Mouse (Mus musculus) layer of hippocampus, adult 11-12 months (tissue): ENCODE data around the gene 4930432K21Rik.
A peak's percentile ranks its signal among the peaks of the same experiment; 100 is the strongest.

ENCODE experiments used
- DNase-seq: peaks from one replicate; pipeline ENCODE4 v3.0.0; 2022; ENCODE audit warnings: low spot score

Gene 4930432K21Rik

DNA sequence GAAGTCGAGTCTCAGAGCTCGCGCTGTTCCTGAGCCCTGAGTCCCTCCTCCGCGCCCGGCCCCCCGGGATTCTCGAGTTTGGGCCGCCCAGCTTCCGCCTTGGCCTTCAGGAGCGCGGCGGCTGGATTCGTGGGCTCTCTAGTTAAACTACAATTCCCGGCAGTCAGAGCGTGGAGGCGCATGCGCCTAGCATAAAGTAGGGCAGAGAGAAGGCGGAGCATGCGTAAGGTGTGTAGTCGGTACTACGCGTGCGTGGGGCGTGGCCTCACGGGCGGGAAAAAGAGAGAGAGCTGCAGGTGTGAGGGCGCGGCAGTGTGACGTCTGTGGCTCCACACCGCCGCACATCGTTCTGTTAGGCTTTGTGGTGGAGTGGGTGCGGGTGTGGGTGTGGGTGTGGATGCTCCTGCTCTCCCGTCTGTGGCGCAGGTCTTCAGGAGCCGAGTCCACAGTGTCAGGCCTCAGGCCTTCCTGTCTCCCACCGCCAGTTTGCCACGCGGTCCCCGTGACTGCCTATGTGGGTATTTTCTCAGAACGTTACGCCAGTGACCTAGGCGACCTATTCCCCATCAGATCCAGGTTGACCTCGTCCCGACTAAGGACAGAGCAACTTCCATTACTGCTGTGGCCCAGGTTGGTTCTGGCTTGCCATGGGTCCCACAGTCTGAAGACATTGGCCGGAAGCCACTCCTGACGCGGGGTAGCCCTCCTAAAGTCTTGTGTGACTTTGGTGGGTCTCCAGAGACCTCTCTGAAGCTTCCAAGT, at the start of gene 4930432K21Rik, which contains the start of gene Cc2d1a:
Gene 4930432K21Rik (plus strand): TSS at position 257 of the 762 bp plus-strand sequence.
Gene Cc2d1a (minus strand): TSS at position 168 of the 762 bp plus-strand sequence.
- peak; percentile 94 for DNase-seq

DNA sequence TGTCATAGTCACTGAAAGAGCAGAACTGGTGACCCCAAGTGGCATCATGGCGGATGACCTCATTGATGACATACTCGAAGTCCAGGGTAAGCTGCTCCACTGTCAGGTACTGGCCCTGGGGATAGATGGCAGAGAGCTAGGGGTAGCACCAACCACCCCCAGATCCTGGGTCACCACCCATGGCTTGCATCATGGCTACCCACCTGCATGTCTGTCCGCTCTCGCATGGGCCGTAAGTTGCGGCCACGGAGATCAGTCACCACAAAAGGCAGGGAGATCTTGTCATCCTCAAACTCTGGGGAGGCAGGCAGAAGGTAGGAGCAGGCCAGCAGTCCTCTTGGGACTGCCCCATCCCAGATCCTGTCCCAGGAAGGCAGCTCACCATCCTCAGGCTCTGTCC, 49.4 kb upstream of the 4930432K21Rik start:
- DNase-seq = no peak

DNA sequence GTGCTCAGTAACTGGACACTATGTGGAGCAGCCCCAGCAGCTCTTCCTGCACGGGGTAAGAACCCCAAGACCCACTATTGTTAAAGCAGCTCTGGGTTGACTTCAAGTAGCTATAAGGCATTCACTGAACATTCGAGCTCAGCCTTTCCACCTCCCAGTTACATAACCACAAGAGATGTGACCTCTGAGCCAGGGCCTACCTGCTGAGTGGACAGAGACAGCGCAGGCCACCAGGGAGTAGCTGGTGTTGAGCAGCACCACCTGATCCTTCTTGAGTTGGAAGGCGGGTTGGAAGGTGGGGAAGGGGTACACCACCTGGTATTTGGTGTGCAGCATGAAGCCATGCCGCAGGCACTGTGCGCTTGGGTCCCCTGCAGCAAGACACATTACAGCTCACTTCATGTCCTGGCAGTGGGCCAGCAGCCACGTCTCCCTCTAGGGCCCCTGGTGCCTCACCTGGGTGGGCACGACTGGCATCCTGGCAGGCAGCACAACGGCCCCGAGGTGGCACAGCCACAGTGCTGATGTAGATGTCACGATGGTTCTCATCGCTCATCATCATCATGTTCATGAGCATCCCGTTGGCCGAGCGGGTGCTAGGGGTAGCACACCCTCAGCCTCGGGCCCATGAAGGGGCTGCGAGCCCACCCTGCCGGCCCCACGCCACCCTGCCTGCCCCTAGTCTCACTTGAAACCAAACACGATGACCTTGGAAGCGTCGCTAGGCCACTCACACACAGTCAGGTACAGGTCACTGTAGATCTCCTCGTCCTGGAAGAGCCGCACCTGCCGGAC, 46.2 kb upstream of the 4930432K21Rik start:
- DNase-seq = no peak

DNA sequence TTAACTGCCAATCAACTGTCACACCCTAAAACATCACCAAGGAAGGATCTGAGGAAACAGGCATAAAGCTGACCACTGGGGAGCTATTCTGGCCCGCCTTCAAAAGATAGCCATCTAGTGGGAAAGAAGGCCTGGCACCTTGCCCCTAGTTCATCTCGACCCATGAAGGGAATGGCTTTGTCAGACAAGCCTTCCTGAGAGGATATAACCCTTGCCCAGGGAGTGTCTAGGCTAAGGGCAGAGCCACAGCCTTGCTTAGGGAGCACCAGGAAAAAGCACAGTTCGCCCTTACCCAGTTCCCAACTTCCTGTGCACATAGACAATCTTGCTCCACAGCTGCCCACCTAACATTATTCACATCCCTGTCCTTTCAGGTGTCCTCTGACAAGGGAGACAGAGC, 44.2 kb upstream of the 4930432K21Rik start:
- no peak for DNase-seq

DNA sequence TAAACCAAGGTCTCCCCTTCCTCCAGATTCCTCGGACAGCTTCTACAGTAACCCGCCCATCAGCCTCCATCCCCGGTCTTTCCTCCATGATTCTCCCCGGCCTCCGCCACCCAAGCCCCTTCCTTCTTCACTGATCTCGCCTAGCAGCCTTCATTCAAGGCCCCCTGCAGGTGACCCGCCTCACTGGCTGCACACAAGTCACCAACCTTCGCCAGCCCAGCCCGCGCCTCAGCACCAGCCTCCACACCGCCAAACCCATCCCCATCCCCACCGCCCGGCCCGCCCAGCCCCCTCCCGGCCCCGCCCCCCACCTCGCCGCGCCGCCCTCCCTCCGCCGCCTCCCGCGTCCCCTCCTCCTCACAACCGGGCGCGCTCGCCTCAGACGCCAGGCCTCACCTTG, 43.6 kb upstream of the 4930432K21Rik start:
- peak; percentile 60 for DNase-seq

DNA sequence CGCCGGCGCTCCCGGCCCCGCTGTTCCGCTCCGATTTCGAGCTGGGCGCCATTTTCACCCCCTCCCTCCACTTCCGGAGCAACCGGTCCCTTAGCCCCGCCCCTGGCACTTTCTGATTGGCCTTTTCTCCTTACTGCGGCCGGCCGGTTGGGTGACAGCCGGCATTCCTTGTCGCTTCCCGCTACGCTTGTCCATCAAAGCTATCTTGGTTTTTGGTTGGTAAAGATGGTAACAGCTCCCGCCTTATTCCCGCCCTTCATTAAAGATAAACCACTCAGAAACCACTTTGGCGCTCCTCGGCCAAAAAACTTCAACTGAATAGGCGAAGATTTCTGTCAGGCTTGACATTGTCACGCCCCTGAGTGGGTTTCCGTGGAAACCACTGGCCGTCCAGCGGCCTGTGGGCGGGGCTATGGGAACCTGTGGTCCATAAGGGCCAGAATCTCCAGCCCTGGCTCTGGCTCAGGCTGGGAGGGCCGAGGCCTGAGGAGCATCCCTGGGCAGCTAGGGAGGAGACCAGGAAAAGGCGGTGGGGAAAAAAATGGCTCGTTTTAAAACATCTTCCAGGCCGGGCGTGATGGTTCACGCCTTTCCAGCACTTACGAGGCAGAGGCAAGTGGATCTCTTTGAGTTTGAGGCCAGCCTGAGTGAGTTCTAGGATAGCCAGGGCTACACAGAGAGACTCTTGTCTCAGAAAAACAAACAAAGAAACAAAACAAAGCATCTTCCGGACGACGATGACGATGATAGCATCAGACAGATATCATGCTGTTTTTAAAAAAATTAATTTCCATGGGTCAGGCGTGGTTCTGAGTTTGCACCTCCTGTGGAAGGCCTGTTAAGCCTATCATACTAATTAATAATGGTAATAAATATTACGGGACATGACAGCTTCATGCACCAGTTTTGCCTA, 42.9 kb upstream of the 4930432K21Rik start, which contains the start of gene Dcaf15:
Gene Dcaf15 (minus strand): TSS at position 72 of the 913 bp plus-strand sequence.
- DNase-seq = peak; percentile 98

DNA sequence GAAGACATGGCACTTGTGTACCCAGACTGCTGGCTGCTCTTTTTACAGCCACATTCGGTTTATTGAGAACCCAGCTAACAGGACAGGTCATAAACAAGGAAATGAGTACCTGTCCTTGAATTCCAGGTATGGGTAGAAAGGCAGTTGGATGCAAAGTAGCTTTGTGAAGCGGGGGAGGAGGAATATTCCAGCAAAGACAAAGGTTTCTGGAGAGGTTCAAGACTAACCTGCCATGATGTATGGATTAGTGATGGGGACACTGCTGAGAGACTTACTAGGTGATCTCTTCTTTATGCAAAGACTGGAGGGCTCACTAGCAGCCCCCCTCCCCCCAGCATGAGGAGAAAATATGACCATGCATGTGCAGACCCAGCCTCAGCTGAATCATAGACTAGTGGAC, 42.1 kb upstream of the 4930432K21Rik start:
- DNase-seq = no peak

DNA sequence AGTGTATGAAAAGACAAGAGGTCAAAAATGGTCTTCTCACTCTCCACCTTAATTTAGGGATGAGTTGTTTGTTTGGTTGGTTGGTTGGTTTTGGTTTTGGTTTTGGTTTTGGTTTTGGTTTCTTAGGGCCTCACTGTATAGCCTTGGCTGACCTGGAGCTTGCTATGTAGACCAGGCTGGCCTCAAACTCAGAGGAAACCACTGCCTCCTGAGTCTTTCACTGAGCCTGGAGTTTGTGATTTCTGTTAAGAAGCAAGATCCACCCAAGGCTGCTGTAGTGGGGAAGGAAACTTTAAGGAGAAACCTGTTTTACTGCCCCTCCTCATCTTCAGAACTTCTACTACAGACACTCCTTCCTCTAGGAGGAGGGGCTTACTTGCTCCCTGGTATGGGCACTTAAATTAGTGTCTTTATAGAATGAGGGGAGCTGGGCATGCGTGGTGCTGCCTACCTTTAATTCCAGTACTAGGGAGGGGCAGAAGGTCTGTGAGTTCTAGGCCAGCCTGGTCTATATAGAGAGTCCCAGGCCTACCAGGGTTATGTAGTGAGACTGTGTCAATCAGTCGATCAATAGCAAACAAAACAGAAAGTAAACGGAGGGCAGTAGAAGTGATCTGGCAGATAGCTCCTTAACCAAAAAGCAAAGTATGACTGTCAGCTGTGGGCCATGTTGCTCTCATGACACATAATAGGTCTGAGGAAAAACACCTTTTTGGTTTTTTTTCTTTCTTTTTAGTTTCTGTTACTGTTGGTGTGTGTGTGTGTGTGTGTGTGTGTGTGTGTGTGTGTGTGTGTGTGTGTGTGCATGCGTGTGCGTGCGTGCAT, 41.4 kb upstream of the 4930432K21Rik start:
- no peak for DNase-seq

DNA sequence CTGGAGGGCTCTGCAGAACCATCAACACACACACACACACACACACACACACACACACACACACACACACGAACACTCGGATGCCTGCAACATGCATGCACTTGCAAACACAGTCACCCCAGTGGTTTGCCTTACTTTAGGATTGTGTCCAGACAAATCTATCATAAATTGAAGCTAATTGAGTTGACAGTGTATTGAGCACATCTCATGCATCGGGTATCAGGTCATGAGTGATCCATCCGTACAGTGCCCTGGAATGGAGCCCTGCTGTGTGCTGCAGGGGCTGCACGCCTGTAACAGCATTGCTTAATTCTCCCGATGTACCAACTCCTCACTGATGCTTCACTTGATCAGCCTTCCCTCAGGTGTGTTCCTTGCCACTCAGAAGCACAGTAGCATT, 32.2 kb upstream of the 4930432K21Rik start:
- no peak for DNase-seq

DNA sequence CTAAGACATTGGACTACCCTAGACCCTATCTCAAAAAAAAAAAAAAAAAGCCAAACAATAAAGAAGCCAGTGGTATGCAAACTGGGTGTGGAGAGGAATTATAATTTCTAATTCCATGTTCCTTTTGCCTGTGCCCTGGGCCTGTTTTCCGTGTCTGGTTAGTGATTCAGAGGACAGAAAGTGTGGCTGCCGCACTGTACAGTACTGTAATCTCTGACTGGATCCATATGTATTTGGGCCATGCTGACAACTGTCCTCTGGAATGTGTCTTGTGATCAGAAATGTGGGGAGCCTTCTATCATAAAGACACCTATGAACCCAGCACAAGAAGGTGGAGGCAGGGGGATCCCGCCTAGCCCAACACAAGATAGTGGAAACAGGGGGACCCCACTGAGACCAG, 25.7 kb upstream of the 4930432K21Rik start:
- DNase-seq = no peak

DNA sequence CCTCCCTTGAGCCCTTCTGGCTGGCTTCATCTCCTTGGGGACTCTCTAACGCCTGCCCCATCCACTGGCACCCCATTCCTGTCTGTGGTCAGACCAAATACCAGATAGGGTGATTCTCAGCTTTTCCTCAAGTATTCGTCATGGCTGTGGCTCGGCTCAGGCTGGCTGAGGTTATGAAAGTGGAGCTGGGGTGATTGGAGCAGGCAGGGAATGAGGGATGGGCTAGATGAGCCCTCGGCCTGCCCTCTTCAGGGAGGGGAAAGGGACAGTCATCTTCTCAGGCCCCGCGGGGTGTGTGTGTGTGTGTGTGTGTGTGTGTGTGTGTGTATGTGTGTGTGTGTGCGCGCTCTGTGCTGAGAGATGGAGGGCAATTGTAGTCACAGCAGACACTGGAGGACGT, 22.2 kb upstream of the 4930432K21Rik start, which contains the start of gene Podnl1:
Gene Podnl1 (plus strand): TSS at position 334 of the 400 bp plus-strand sequence.
- DNase-seq = no peak

DNA sequence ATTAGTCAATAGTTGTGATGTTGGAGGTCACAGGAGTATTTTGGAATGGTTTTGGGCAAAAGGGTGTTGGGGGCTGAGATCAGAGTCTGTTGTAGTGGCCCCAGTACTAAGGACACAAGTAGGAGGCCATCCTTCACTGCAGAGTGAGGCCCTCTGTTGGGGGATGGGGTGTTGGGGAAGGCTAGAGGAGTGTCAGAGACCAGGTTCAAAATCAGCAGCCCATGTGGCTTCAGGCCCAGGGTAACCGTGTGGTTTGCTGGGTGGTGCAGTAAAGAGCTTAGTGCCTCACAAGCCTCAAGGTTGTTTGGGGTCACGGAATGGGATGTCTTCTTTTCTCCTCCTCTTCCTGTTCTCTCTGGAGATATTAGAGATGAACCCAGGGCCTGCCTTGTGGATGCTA, 21.1 kb upstream of the 4930432K21Rik start:
- DNase-seq = no peak

DNA sequence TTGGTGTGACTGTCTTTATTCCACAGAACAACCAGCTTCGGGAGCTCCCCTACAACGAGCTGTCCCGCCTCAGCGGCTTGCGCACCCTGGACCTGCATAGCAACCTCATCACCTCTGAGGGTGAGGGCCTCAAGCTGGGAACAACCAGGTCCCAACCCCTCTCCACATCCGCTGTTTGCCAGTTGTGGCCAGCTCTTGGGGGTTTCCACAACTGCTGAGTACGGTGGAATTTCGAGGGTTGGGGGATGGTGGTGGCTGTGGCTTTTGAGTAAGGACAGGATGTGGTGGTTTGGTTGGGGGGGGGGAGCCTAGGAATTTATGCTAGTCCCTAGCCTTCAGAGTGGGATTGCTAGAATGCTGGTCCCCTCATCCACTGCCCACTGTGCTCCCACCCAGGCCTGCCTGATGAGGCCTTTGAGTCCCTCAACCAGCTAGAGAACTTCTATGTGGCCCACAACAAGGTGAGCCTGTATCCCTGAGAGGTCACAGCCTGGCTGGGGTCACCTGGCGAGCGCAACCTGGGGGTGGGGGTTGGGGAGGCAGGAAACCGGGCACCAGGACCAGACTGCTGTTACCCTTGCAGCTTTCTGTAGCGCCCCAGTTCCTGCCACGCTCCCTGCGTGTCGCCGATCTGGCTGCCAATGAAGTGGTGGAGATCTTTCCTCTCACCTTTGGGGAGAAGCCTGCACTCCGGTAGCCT, 20.5 kb upstream of the 4930432K21Rik start:
- no peak for DNase-seq

DNA sequence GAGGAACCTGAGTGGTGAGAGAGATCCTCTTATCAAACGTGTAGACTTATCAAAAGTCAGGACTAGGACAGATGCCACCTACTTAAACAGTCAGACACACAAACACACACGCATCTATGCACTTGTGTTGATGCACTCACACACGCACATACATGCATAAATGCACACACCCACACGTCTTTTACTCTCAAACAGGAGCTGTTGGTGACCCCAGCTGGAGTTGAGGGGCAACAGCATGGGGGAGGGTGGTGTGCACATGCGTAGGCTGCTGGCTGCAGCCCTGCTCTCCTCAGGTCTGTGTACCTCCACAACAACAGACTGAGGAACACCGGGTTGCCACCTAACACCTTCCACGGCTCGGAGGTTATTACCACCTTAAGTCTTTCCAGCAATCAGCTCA, 19.5 kb upstream of the 4930432K21Rik start:
- peak; percentile 4 for DNase-seq

DNA sequence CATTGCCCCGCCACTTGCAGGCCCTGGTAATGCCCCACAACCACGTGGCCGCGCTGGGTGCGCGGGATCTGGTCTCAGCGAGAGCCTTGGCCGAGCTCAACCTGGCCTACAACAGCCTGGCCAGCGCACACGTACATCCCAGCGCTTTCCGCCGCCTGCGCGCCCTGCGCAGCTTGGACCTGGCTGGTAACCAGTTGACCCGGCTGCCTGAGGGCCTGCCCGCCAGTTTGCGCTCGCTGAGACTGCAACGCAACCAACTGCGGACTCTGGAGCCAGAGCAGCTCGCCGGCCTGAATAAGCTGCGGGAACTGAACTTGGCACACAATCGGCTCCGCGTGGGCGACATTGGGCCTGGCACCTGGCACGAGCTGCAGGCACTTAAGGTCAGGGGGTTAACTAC, 17.0 kb upstream of the 4930432K21Rik start:
- peak; percentile 18 for DNase-seq

DNA sequence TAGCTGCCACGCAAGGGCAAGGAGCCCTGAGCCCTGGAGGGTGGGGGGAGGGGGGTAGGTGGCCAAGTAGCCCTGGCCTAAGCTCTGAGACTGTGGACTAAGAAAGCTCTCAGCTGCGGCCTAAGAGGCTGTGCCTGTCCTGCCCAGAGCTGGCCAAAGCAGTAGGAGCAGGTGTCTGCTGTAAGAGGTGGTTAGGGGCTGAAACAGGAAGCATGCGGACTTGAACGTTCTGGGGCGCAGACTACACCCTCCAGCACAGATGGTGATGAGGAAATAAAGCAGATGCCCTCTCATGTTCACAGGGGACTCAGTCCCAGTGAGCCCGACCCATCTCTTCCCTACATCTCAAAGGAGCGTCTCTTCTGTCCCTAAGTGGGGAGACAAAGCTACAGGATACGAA, 15.6 kb upstream of the 4930432K21Rik start:
- DNase-seq = peak; percentile 3

DNA sequence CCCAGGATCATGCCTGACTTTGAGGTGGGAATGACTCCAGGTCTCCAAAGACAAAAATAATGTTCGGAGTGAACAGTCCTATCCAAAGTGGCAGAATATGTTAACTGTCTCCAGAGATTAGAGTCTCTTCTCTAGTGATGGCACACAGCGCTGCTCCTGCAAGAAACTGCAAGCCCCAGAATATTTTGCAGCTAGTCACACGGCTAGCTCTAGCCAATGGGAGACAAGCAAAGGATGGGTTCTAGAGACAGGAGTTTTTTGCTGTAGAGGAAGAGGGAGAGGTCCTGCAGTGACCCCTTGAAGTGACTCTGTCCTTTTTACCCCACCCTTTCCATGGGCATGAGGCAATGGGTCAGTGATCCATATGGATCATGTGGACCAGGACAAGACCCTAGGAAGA, 10.0 kb upstream of the 4930432K21Rik start:
- DNase-seq = no peak

DNA sequence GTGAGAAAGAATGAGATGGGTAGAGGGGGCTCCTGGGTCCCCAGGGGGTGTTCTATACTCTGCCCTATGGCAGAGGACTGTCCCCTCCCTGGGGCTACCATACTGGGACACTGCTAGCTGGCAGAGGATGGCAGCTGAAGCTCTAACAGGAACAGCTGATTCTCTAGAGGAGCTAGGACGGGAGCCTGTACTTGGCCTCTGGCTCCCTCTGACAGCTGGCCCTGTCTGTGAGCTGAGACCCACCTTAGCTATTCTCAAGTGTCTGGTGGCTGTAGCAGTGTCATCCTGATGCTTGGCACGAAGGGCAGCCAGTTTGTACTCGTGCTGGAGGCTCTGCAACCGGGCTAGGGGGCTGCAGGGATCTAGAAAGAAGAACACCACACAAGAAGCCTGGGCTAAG, 7.0 kb upstream of the 4930432K21Rik start:
- DNase-seq = no peak

DNA sequence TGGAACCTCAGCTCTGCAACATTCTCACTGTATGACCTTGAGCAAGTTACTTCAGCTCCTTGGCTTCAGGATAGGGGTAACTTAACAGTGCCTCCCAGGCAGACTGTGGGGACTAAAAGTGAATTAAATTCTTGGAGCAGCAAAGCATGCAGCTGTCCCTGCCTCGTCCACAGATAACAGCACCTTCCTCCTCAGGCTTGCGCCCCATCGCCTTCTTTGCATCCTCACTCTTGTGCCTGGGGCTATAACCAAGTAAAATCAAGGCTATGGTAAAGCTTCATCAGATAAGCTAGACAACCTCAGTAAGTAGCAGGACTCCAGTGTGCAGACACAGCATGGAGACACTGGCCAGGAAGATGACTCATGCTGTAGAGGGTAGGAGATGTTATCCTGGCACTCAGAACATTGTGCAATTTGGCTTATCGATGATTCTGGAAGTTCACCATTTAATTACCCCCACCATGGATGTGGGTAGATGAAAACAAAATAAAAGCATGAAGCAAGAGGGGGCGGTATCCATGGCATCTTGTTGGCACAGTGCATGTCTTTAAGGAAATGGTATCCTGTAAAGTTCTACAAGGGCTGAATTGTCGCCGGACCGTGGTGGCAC, 3.1 kb upstream of the 4930432K21Rik start:
- no peak for DNase-seq

DNA sequence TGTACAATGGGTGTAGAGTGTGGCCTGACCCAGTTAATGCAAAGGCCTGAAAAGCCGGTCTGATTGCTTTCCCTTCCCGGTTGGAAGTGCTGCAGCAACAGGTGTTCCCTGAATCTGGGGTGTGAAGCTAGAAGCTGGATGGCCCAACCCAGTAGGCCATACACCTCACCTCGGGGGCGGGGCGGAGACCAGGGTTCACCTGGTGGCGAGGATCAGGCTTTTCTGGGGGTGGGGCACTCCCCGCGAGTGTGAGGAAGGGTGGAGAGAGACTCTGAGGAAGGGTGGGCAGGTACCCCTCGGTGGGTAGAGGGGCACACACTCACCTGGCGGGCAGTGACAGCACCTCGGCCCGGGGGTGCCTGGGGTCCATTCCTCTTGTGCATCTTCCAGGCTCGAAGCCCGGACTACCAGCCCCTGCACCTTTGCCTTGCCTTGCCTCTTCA, 480 bp upstream of the 4930432K21Rik start:
- no peak for DNase-seq
